ENCODE assay signal across 24 mouse cellular contexts in the genomic region with DNA sequence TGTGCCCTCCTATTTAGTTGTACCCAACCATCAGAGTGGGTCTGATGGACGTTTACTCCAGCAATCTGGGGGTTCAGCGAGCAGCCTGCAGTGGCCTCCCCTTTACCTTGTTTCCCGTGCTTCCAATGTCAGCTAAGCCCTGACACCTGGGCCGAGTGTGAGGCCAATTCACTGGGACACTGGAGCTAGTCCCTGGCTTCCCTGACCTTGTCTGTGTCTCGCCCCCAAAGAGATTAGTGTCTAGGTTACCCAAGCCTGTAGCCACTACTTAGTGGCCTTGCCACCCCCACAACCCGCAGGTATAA. TPM values are rescaled to one million over a fixed set of nuclear protein-coding genes. Genes with fewer than 3 reads are reported as not detected.
DNase-seq lines count a peak whose midpoint lies in the region; ATAC-seq and TF ChIP-seq lines count a peak whose summit lies in the region.
"Had no signal": no experiment of that assay in that cellular context is flagged by ENCODE, and none has a peak within 500 bp of the region (broad histone marks: within the 10 kb centered on the region; RNA-seq: fewer than 3 reads in every experiment).

Gene Lhb (plus strand): TSS at position 206 of the 305 bp plus-strand sequence.

- peak within 1 kb of the TSS; percentile 6; the same call in 1 of the 2 replicates for H3K4me2 ChIP-seq in heart, embryonic 12.5 days
- H3K4me2 ChIP-seq in embryonic facial prominence, embryonic 11.5 days (ENCODE audit: low read depth, low read length), result peak within 1 kb of the TSS; percentile 19; the same call in 1 of the 2 replicates
- peak within 1 kb of the TSS; percentile 52 for H3K4me2 ChIP-seq in limb, embryonic 13.5 days (replicated peaks)
- H3K4me2 ChIP-seq: forebrain, embryonic 13.5 days; midbrain, embryonic 15.5 days had no signal

- H3K4me3 ChIP-seq in heart, embryonic 12.5 days, result no peak within 1 kb of the TSS
- H3K4me3 ChIP-seq in lung, adult 2 months (replicated peaks; ENCODE audit: extremely low read depth, low read depth, low read length), result no peak within 1 kb of the TSS
- no peak within 1 kb of the TSS; the same call in 1 of the 2 replicates for H3K4me3 ChIP-seq in embryonic facial prominence, embryonic 11.5 days (ENCODE audit: low read depth, low read length)
- peak within 1 kb of the TSS; percentile 11; the same call in 1 of the 2 replicates for H3K4me3 ChIP-seq in limb, embryonic 13.5 days
- H3K4me3 ChIP-seq: forebrain, embryonic 13.5 days; midbrain, embryonic 15.5 days had no signal

- WGBS in heart, embryonic 12.5 days, result 49% methylated on average over 6 of the region's 6 CpGs
- 74% methylated on average over 6 of the region's 6 CpGs for WGBS in lung, adult 2 months
- 57% methylated on average over 6 of the region's 6 CpGs for WGBS in embryonic facial prominence, embryonic 11.5 days
- 48% methylated on average over 6 of the region's 6 CpGs for WGBS in limb, embryonic 13.5 days

- TF ChIP-seq POLR2A in lung, adult 2 months (IDR thresholded peaks at IDR 0.05; ENCODE audit: borderline replicate concordance, extremely low read depth, low read depth, low read length), result no peak

- no peak within 1 kb of the TSS for H3K27ac ChIP-seq in heart, embryonic 12.5 days (ENCODE audit: poor library complexity, severe bottlenecking)
- no peak within 1 kb of the TSS for H3K27ac ChIP-seq in embryonic facial prominence, embryonic 11.5 days (replicated peaks; ENCODE audit: low read depth, low read length)
- 0 out of 2 replicates have a peak within 1 kb of the TSS, but pooled peaks have one; percentile 10 for H3K27ac ChIP-seq in limb, embryonic 13.5 days
- H3K27ac ChIP-seq: forebrain, embryonic 13.5 days; midbrain, embryonic 15.5 days had no signal

- DNase-seq in heart, adult 8-10 months (ENCODE audit: low spot score), result no peak
- DNase-seq in lung, adult 2 months, result no peak
- DNase-seq in lung, adult 18-20 months, result no peak
- DNase-seq in embryonic facial prominence, embryonic 11.5 days (ENCODE audit: low spot score), result no peak
- DNase-seq in left cerebral cortex, adult 18-20 months (ENCODE audit: low spot score in 2 of 2), result no peak
- DNase-seq: adrenal gland, postnatal 36 days; cerebellum, adult 9-10 months; gastrocnemius, postnatal 36 days; kidney, adult 11 months; liver, postnatal 0 days; right cerebral cortex, postnatal 4 days; thymus, adult 2 months had no signal

- H3K4me1 ChIP-seq in heart, embryonic 12.5 days (replicated peaks), result peaks cover 14% of the 10 kb centered on the region
- no peaks in the 10 kb centered on the region for H3K4me1 ChIP-seq in lung, adult 2 months (ENCODE audit: control insufficient read depth, insufficient read depth, low read length)
- peaks cover 2% of the 10 kb centered on the region; the same call in 1 of the 2 replicates for H3K4me1 ChIP-seq in embryonic facial prominence, embryonic 11.5 days (ENCODE audit: control insufficient read depth, insufficient read depth, low read length)
- H3K4me1 ChIP-seq in limb, embryonic 13.5 days, result peaks cover 29% of the 10 kb centered on the region
- H3K4me1 ChIP-seq: midbrain, embryonic 15.5 days had no signal

- ATAC-seq in heart, embryonic 12.5 days (ENCODE audit: insufficient number of reproducible peaks, low FRiP score), result no peak
- no peak for ATAC-seq in embryonic facial prominence, embryonic 11.5 days (replicated peaks; ENCODE audit: insufficient number of reproducible peaks, low FRiP score, low TSS enrichment, low read depth)
- no peak for ATAC-seq in limb, embryonic 13.5 days (ENCODE audit: low FRiP score, low read depth)
- ATAC-seq in megakaryocyte-erythroid progenitor cell, adult 5-6 weeks (replicated peaks; ENCODE audit: low FRiP score, low TSS enrichment, poor library complexity, severe bottlenecking), result no peak
- ATAC-seq: forebrain, embryonic 13.5 days; liver, postnatal 0 days; midbrain, embryonic 15.5 days; Patski had no signal

- no peak within 1 kb of the TSS for H3K9ac ChIP-seq in heart, embryonic 12.5 days
- no peak within 1 kb of the TSS for H3K9ac ChIP-seq in embryonic facial prominence, embryonic 11.5 days (replicated peaks; ENCODE audit: low read length)
- H3K9ac ChIP-seq in limb, embryonic 13.5 days, result peak within 1 kb of the TSS; percentile 31; the same call in 1 of the 2 replicates
- H3K9ac ChIP-seq: forebrain, embryonic 13.5 days; liver, postnatal 0 days; midbrain, embryonic 15.5 days had no signal

- H3K27me3 ChIP-seq in heart, embryonic 12.5 days (replicated peaks), result peaks cover 61% of the 10 kb centered on the region
- H3K27me3 ChIP-seq in embryonic facial prominence, embryonic 11.5 days (ENCODE audit: control insufficient read depth, insufficient read depth, low read length), result peaks cover 32% of the 10 kb centered on the region
- peaks cover 61% of the 10 kb centered on the region for H3K27me3 ChIP-seq in limb, embryonic 13.5 days
- H3K27me3 ChIP-seq: CH12.LX, Patski had no signal

- peaks cover 50% of the 10 kb centered on the region for H3K36me3 ChIP-seq in heart, embryonic 12.5 days
- peaks cover 23% of the 10 kb centered on the region for H3K36me3 ChIP-seq in embryonic facial prominence, embryonic 11.5 days (replicated peaks; ENCODE audit: control insufficient read depth, insufficient read depth, low read depth, low read length)
- H3K36me3 ChIP-seq in limb, embryonic 13.5 days, result peaks cover 52% of the 10 kb centered on the region

- no peaks in the 10 kb centered on the region for H3K9me3 ChIP-seq in heart, embryonic 12.5 days (replicated peaks)
- no peaks in the 10 kb centered on the region for H3K9me3 ChIP-seq in embryonic facial prominence, embryonic 11.5 days (replicated peaks; ENCODE audit: control insufficient read depth, low read length)
- H3K9me3 ChIP-seq in limb, embryonic 13.5 days, result no peaks in the 10 kb centered on the region
- H3K9me3 ChIP-seq: forebrain, embryonic 13.5 days; midbrain, embryonic 15.5 days had no signal

- no peak for TF ChIP-seq CTCF in lung, adult 2 months (IDR thresholded peaks at IDR 0.05; ENCODE audit: insufficient read depth, low read length)

RNA-seq across cellular contexts. Expression of gene Lhb, which starts in this region (rescaled TPM):
- polyA plus RNA-seq in heart, embryonic 12.5 days (2016; fragmentation: Nextera tagmentation; extraction: Ambion mirVana), result not detected in 2 replicates
- not detected for total RNA-seq in heart, adult 8-10 months (2022)
- polyA plus RNA-seq in lung, adult 2 months (2012; rRNA removed), result 26.5 and 33.4 TPM in 2 replicates
- not detected in 2 replicates for polyA plus RNA-seq in embryonic facial prominence, embryonic 11.5 days (2014; fragmentation: Nextera tagmentation; extraction: Ambion mirVana)
- 0.40 TPM in 1 of 2 replicates, not detected in the other for polyA plus RNA-seq in limb, embryonic 13.5 days (2015; fragmentation: Nextera tagmentation; extraction: Ambion mirVana)
- not detected for total RNA-seq in left cerebral cortex, adult 18-20 months (2021)
- not detected in 2 replicates for total RNA-seq in megakaryocyte-erythroid progenitor cell, adult 5-6 weeks (2014; fragmentation: Nextera tagmentation)
- not detected in 2 replicates for total RNA-seq in megakaryocyte-erythroid progenitor cell, adult 5-6 weeks (2017)
- total RNA-seq: adrenal gland, postnatal 36 days; CH12.LX; left cerebral cortex, postnatal 36 days; megakaryocyte progenitor cell, adult 5-6 weeks; neutrophil, adult 5-6 weeks had no signal
- polyA plus RNA-seq: hindbrain, embryonic 11.5 days; large intestine, adult 2 months; liver, postnatal 0 days had no signal

Comparison
In these comparisons a context has a peak if more than half of its experiments do, and no peak if none do; other contexts are left out.
1. RNA of gene Lhb (polyA plus RNA-seq): 26.5 to 33.4 TPM in lung, adult 2 months; 0.40 TPM in limb, embryonic 13.5 days, not detected in heart, embryonic 12.5 days and not detected in embryonic facial prominence, embryonic 11.5 days; every median in the first group is over 10 times any median in the second.
2. Peak in every context shown above with its lines, with median percentiles within 50 percentile points of each other: H3K4me2 ChIP-seq.